Mouse (Mus musculus) embryonic facial prominence, embryonic 11.5 days (tissue): Measurements from ENCODE around the gene Rgs11. TPM values are rescaled to one million over a fixed set of nuclear protein-coding genes. Genes with fewer than 3 reads are reported as not detected.

Experiments used
- ATAC-seq: fragments of 200-750 bp; cut with Nextera tagmentation; replicated peaks from 2 replicates; pipeline ENCODE4 v1.8.0; 2017; ENCODE audit warnings: low read depth; ENCODE audit not compliant: insufficient number of reproducible peaks, low FRiP score, low TSS enrichment
- DNase-seq: peaks from one replicate; pipeline ENCODE4 v3.0.0-alpha.2; 2015; ENCODE audit warnings: low spot score
- H3K27ac ChIP-seq: fragments of 300-500 bp; sonication (generic); replicated peaks from 2 replicates; pipeline ENCODE4 v1.5.1; 2014; ENCODE audit warnings: mild to moderate bottlenecking, low read depth, low read length, control low read depth
- H3K27me3 ChIP-seq: fragments of 300-500 bp; sonication (generic); 2 replicates; pipeline ENCODE4 v1.6.1; 2014; ENCODE audit warnings: mild to moderate bottlenecking, low read length, moderate library complexity, mixed read lengths; ENCODE audit not compliant: control insufficient read depth, insufficient read depth
- H3K36me3 ChIP-seq: fragments of 300-500 bp; sonication (generic); replicated peaks from 2 replicates; pipeline ENCODE4 v1.6.1; 2014; ENCODE audit warnings: low read depth, mild to moderate bottlenecking, low read length, moderate library complexity, mixed read lengths; ENCODE audit not compliant: control insufficient read depth, insufficient read depth
- H3K4me1 ChIP-seq: fragments of 300-500 bp; sonication (generic); 2 replicates; pipeline ENCODE4 v1.6.1; 2014; ENCODE audit warnings: low read length, mixed read lengths; ENCODE audit not compliant: control insufficient read depth, insufficient read depth
- H3K4me2 ChIP-seq: fragments of 300-500 bp; sonication (generic); 2 replicates; pipeline ENCODE4 v1.6.1; 2014; ENCODE audit warnings: low read depth, mild to moderate bottlenecking, control low read depth, low read length, moderate library complexity
- H3K4me3 ChIP-seq: fragments of 300-500 bp; sonication (generic); 2 replicates; pipeline ENCODE4 v1.5.1; 2014; ENCODE audit warnings: low read depth, low read length, control low read depth
- H3K9ac ChIP-seq: fragments of 300-500 bp; sonication (generic); replicated peaks from 2 replicates; pipeline ENCODE4 v1.6.1; 2014; ENCODE audit warnings: mild to moderate bottlenecking, control low read depth, low read length
- H3K9me3 ChIP-seq: fragments of 300-500 bp; sonication (generic); replicated peaks from 2 replicates; pipeline ENCODE4 v1.6.1; 2016; ENCODE audit warnings: mild to moderate bottlenecking, low read length, inconsistent platforms, mixed read lengths; ENCODE audit not compliant: control insufficient read depth
- whole genome bisulfite sequencing: fragments of 180-500 bp; shearing (Covaris S2); extraction: QIAGEN DNeasy Blood & Tissue Kit; methylation state at CpG from one replicate; pipeline ENCODE4 v1.1.7; 2014; 5-methylcytosine and 5-hydroxymethylcytosine counted together
- polyA plus RNA-seq: library from polyadenylated mRNA; unstranded; fragments of >200 nt; fragmentation: Nextera tagmentation; extraction: Ambion mirVana; gene quantifications from 2 replicates; pipeline ENCODE4 v1.2.1, GENCODE M21; 2014

Rgs11 gene
- polyA plus RNA-seq, 1 experiment from 2014 or later, result 2.0 TPM

DNA sequence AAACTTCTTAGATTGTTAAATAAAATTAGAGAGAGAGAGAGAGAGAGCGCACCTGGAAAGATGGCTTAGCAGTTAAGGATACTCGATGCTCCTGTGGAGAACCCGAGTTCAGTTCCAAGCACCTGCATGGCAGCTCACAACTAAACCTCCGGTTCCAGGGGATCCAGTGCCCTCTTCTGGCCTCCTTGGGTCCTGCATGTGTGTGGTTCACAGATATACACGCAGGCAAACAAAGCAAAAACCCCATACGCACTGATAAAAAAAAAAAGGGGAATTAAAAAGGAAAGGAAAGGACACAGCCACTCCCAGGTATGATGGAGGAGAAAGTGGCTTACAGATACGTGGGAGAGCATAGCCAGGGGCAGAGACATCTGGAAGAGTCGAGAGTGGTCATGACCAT lies 30.1 kb downstream of the Rgs11 start:
- Histone ChIP-seq H3K9ac (no peak overlapping the region), H3K4me1 (no peaks in the 10 kb centered on the region)
- ATAC-seq, result no peak

DNA sequence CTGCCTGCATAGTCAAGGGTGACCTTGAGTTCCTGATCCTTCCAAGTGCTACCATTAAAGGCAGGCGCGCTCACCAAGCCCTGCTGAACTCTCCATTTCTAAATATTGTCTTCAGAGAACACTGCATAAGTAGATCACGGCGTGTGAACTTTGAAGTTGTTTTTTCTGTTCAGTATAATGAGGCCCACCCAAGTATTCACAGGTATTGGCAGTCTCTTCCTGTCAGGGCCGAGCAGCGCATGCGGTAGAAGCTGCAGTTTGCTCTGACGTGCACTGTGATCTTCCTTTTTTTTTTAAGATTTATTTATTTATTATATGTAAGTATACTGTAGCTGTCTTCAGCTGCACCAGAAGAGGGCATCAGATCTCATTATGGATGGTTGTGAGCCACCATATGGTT lies 31.6 kb downstream of the Rgs11 start:
- ATAC-seq, result no peak
- no peak overlapping the region for H3K9ac ChIP-seq

More for the DNA sequence above, 30.1 kb downstream of the Rgs11 start:
- no peak overlapping the region for H3K4me3 ChIP-seq
- no peak for DNase-seq
- no peaks in the 10 kb centered on the region for H3K9me3 ChIP-seq
- H3K36me3 ChIP-seq, result no peaks in the 10 kb centered on the region
- H3K27me3 ChIP-seq, result no peaks in the 10 kb centered on the region
- H3K4me2 ChIP-seq, result no peak overlapping the region
- no peak overlapping the region for H3K27ac ChIP-seq
- WGBS, result 70% methylated on average over 8 of the region's 8 CpGs

DNA sequence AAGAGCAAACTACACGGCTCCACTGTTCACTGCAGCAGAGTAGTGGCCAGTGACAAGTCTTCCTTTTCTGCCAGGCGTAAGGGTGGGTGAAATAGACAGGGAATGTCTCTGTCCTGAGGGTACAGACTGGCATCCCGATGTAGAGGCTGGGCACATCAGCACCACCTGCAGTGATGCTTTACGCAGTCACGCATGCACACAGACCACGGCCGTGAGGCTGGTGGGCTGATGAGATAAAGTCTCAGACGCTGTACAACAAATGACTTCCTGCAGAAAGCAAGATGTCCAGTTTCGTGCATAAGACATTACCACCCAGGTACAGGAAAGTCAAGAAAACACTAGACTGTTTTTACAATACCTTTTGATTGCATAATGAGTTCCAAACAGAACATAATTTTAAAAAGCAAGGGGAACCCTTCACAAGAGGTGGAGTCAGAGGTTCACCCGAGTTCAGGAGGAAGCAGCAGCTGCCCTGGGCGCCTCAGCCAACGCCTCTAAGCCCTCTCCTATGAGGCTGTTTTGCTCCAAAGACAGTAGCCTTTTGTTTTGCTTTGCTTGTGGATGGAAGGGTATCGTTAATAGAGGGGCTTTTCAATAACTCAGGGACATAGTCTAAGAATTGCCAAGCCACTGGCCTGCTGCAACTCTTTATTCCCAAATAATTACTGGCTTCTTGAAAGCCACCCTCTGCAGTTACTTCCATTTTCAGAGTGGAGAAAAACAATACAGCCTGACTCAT lies 32.5 kb downstream of the Rgs11 start:
- Histone ChIP-seq H3K9ac (no peak overlapping the region), H3K27ac (no peak overlapping the region)

More for the DNA sequence above, 31.6 kb downstream of the Rgs11 start:
- Histone ChIP-seq H3K4me2 (no peak overlapping the region), H3K4me1 (no peaks in the 10 kb centered on the region), H3K27ac (no peak overlapping the region), H3K9me3 (no peaks in the 10 kb centered on the region), H3K36me3 (no peaks in the 10 kb centered on the region), H3K4me3 (no peak overlapping the region), H3K27me3 (no peaks in the 10 kb centered on the region)
- 91% methylated on average over 8 of the region's 8 CpGs for WGBS
- no peak for DNase-seq

DNA sequence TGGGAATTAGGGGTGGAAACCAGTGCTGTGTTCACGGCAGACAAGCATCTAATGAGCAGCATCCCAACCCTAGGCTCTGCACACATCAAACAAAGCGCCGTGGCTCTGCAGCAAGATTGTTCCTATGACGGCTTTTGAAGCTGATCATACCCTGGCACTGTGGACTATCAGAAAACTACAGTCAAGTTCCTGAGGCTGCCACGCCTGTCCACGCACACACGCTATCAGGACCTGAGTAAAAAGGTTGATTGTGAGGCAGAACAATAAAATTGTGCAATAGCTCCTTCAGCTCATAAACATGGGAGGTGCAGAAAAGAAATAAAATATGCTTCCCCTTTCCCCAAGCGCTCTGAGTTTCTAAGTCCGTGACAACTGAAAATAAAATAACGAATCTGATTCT lies 34.9 kb downstream of the Rgs11 start:
- no peak overlapping the region for H3K4me2 ChIP-seq
- H3K36me3 ChIP-seq, result no peaks in the 10 kb centered on the region
- no peak for ATAC-seq
- 88% methylated on average over 10 of the region's 10 CpGs for WGBS
- no peaks in the 10 kb centered on the region for H3K27me3 ChIP-seq
- H3K9ac ChIP-seq, result no peak overlapping the region
- DNase-seq, result no peak
- no peaks in the 10 kb centered on the region for H3K9me3 ChIP-seq
- no peak overlapping the region for H3K4me3 ChIP-seq
- no peak overlapping the region for H3K27ac ChIP-seq
- no peaks in the 10 kb centered on the region for H3K4me1 ChIP-seq

More for the DNA sequence above, 32.5 kb downstream of the Rgs11 start:
- Histone ChIP-seq H3K9me3 (no peaks in the 10 kb centered on the region), H3K4me1 (no peaks in the 10 kb centered on the region), H3K4me2 (no peak overlapping the region), H3K4me3 (no peak overlapping the region), H3K36me3 (no peaks in the 10 kb centered on the region), H3K27me3 (no peaks in the 10 kb centered on the region)
- DNase-seq (no peak), ATAC-seq (no peak)
- 41% methylated on average over 13 of the region's 13 CpGs for WGBS

DNA sequence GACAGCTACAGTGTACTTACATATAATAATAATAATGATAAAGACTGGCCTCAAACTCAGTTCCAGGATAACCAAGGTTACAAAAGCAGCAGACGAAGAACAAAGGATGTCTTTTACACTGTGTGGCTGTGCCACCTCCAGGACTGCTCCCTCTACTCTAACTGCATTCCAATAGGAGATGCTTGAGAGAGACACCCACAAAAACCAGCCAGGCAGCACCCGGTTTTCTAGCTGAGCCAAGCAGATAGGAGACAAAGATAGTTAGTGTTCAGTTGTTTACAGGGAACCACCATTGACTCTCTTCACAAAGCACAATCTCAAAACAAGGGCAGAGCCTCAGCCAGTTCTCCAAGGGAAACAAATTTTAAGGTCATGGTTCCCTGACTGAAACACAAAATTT lies 36.8 kb downstream of the Rgs11 start:
- Histone ChIP-seq H3K4me3 (no peak overlapping the region), H3K4me1 (no peaks in the 10 kb centered on the region; the same call in 1 of the 2 replicates), H3K9me3 (no peaks in the 10 kb centered on the region), H3K27me3 (no peaks in the 10 kb centered on the region), H3K27ac (no peak overlapping the region), H3K9ac (no peak overlapping the region), H3K4me2 (no peak overlapping the region), H3K36me3 (no peaks in the 10 kb centered on the region)
- WGBS, result 61% methylated on average over 2 of the region's 2 CpGs
- no peak for ATAC-seq
- no peak for DNase-seq

DNA sequence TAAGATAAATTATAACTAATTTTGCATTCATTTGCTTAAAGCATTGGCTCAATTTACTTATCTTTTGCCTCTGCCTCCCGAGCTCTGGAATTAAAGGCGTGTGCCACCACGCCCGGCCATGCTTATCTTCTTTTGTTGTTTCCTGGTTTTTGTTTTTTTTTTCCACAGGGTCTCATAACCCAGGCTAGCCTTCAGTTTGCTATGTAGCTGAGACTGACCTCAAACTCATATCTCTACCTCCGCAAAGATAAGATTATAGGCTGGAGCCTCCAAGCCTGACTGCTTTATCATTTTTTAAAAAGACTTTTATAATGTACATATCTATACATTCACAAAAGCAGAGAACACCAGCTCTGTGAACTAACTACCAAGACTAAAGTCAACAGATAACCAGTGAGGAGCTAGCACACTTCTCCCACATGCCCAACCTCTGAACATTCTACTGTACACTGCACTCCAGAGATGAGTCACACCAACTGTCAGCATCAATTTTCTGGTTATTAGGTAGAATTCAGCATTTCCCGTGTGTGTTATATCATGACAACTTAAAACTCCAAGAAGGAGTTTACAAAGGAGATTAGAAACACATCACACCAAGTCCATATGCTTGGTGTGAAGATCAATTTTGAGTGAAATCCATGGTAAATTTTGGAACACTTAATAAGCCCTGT lies 37.5 kb downstream of the Rgs11 start:
- no peak overlapping the region for H3K9ac ChIP-seq

DNA sequence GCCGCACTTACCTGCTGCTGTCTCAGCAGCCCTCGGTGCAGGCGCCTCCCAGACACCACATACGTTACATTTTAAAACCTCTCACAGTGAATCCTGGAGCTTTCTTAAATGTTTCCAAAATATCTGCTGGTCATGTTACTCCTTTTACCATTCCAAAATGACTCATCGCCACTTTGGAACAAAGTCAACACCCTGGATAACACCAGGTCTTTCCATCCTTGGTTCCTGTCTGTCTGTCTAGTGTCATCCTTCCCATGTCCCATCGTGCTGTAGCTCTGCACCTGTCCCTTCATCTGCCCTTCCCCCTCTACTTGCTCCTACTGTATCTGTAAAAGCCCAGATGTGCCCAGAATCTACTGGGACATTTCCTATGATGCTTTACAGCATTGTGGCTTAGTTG lies 38.2 kb downstream of the Rgs11 start:
- no peak for ATAC-seq
- no peak overlapping the region for H3K4me3 ChIP-seq
- 75% methylated on average over 6 of the region's 6 CpGs for WGBS

More for the DNA sequence above, 37.5 kb downstream of the Rgs11 start:
- H3K4me3 ChIP-seq, result no peak overlapping the region
- H3K36me3 ChIP-seq, result no peaks in the 10 kb centered on the region
- H3K4me1 ChIP-seq, result no peaks in the 10 kb centered on the region; the same call in 1 of the 2 replicates
- ATAC-seq, result no peak
- no peak overlapping the region for H3K27ac ChIP-seq
- DNase-seq, result no peak
- WGBS, result 87% methylated on average over 6 of the region's 6 CpGs
- H3K9me3 ChIP-seq, result no peaks in the 10 kb centered on the region
- no peak overlapping the region for H3K4me2 ChIP-seq
- no peaks in the 10 kb centered on the region for H3K27me3 ChIP-seq

DNA sequence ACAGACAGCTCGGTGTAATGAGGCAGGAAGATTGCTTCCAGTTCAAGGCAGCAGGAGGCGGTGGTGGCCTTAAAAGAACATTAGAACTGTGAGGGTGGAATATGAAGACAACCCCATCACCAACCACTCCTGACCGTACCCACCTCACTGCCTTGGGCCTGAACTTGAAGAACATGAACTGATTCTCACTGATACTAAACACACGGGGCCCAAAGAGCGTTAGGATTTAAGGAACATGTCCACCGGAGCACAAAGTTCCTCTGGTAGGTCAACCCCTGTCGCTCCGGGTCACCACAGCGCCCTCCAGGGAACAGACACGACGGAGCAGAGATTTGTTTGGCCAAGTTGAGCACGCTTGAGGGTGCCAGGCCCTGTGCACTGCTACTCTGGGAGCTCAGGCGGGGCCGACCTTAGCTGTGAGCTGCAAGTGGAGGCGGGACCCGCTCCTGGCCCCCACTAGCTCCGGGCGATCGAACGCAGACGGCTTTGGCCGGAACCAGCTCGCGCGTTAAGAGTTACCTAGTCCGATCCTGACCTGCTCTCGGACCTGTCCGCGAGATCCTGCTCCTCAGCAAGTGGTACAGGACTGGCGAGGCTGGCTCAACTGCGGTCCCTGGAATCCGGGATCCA lies 40.8 kb downstream of the Rgs11 start:
- Histone ChIP-seq H3K9ac (peak overlapping the region; percentile 79), H3K4me1 (no peaks in the 10 kb centered on the region; the same call in 1 of the 2 replicates), H3K4me2 (peak overlapping the region; percentile 78), H3K36me3 (no peaks in the 10 kb centered on the region), H3K27ac (no peak overlapping the region; the same call in 1 of the 2 replicates), H3K27me3 (no peaks in the 10 kb centered on the region), H3K4me3 (peak overlapping the region; percentile 70), H3K9me3 (no peaks in the 10 kb centered on the region)
- peak; percentile 85 for ATAC-seq
- DNase-seq, result peak; percentile 41
- under 1% methylated on average over 32 of the region's 32 CpGs for WGBS

More for the DNA sequence above, 38.2 kb downstream of the Rgs11 start:
- Histone ChIP-seq H3K4me1 (no peaks in the 10 kb centered on the region; the same call in 1 of the 2 replicates), H3K4me2 (no peak overlapping the region), H3K9ac (no peak overlapping the region), H3K36me3 (no peaks in the 10 kb centered on the region), H3K27ac (no peak overlapping the region), H3K9me3 (no peaks in the 10 kb centered on the region), H3K27me3 (no peaks in the 10 kb centered on the region)
- DNase-seq, result no peak
